7 mouse cellular contexts compared by ENCODE assay signal in genomic region chr11:60539540-60539939, GRCm38 (mm10). TPM values are rescaled to one million over a fixed set of nuclear protein-coding genes. Genes with fewer than 3 reads are reported as not detected.
DNase-seq lines count a peak whose midpoint lies in the region; ATAC-seq and TF ChIP-seq lines count a peak whose summit lies in the region.

No protein-coding gene starts in this region.

- peaks cover 16% of the 10 kb centered on the region for H3K4me1 ChIP-seq in lung, embryonic 14.5 days (ENCODE audit: insufficient read depth)
- H3K4me1 ChIP-seq in embryonic facial prominence, embryonic 14.5 days (ENCODE audit: control insufficient read depth, insufficient read depth, low read length): peaks cover 35% of the 10 kb centered on the region
- peaks cover 28% of the 10 kb centered on the region for H3K4me1 ChIP-seq in limb, embryonic 10.5 days
- peaks cover 7% of the 10 kb centered on the region for H3K4me1 ChIP-seq in olfactory bulb, adult 2 months (ENCODE audit: control insufficient read depth, insufficient read depth, low read length)

- H3K9me3 ChIP-seq in lung, embryonic 14.5 days (ENCODE audit: low read depth, low read length): no peaks in the 10 kb centered on the region
- no peaks in the 10 kb centered on the region for H3K9me3 ChIP-seq in embryonic facial prominence, embryonic 14.5 days (ENCODE audit: control insufficient read depth, low read length)
- H3K9me3 ChIP-seq in limb, embryonic 10.5 days (replicated peaks): no peaks in the 10 kb centered on the region

- DNase-seq in lung, embryonic 14.5 days: no peak
- DNase-seq in lung, postnatal 14 days: no peak
- no peak for DNase-seq in embryonic facial prominence, embryonic 14.5 days (ENCODE audit: low spot score)
- DNase-seq in limb, embryonic 10.5 days (ENCODE audit: low spot score): no peak
- no peak for DNase-seq in right cerebral cortex, adult 2 months (ENCODE audit: low spot score in 2 of 2)

- TF ChIP-seq CTCF in lung, embryonic 14.5 days (IDR thresholded peaks at IDR 0.05; ENCODE audit: low read depth): no peak
- TF ChIP-seq CTCF in olfactory bulb, adult 2 months (IDR thresholded peaks at IDR 0.05; ENCODE audit: insufficient read depth, low read depth, low read length): no peak

- H3K27me3 ChIP-seq in lung, embryonic 14.5 days (ENCODE audit: insufficient read depth, low read length): no peaks in the 10 kb centered on the region
- H3K27me3 ChIP-seq in embryonic facial prominence, embryonic 14.5 days (replicated peaks; ENCODE audit: control insufficient read depth, insufficient read depth, low read length): no peaks in the 10 kb centered on the region
- H3K27me3 ChIP-seq in limb, embryonic 10.5 days (ENCODE audit: low read depth, poor library complexity, severe bottlenecking): no peaks in the 10 kb centered on the region

- 5% methylated on average over 2 of the region's 2 CpGs for WGBS in lung, embryonic 14.5 days
- 8% methylated on average over 2 of the region's 2 CpGs for WGBS in embryonic facial prominence, embryonic 14.5 days
- WGBS in limb, embryonic 10.5 days: 10% methylated on average over 2 of the region's 2 CpGs
- WGBS in olfactory bulb, adult 2 months: 5% methylated on average over 2 of the region's 2 CpGs

- peaks cover 49% of the 10 kb centered on the region for H3K36me3 ChIP-seq in lung, embryonic 14.5 days (ENCODE audit: insufficient read depth)
- H3K36me3 ChIP-seq in embryonic facial prominence, embryonic 14.5 days (ENCODE audit: control insufficient read depth, insufficient read depth, low read length): peaks cover 25% of the 10 kb centered on the region
- H3K36me3 ChIP-seq in limb, embryonic 10.5 days: peaks cover 42% of the 10 kb centered on the region

- H3K9ac ChIP-seq in lung, embryonic 14.5 days: peak overlapping the region; percentile 96
- peak overlapping the region; percentile 95 for H3K9ac ChIP-seq in embryonic facial prominence, embryonic 14.5 days (ENCODE audit: low read depth, low read length)

- peak overlapping the region; percentile 98 for H3K4me3 ChIP-seq in lung, embryonic 14.5 days (ENCODE audit: low read depth, low read length)
- H3K4me3 ChIP-seq in embryonic facial prominence, embryonic 14.5 days (ENCODE audit: low read depth, low read length): peak overlapping the region; percentile 96
- H3K4me3 ChIP-seq in limb, embryonic 10.5 days: peak overlapping the region; percentile 84
- peak overlapping the region; percentile 76 for H3K4me3 ChIP-seq in olfactory bulb, adult 2 months (ENCODE audit: insufficient read depth, low read depth, low read length)

- ATAC-seq in lung, embryonic 14.5 days (ENCODE audit: insufficient read depth): no peak
- no peak for ATAC-seq in embryonic facial prominence, embryonic 14.5 days (ENCODE audit: low read depth)
- no peak for ATAC-seq in activated CD4-positive, CD25-positive, alpha-beta regulatory T cell, adult 4 months

- peak overlapping the region; percentile 99 for H3K4me2 ChIP-seq in lung, embryonic 14.5 days
- H3K4me2 ChIP-seq in embryonic facial prominence, embryonic 14.5 days (ENCODE audit: low read depth, low read length): peak overlapping the region; percentile 98

- H3K27ac ChIP-seq in lung, embryonic 14.5 days (ENCODE audit: low read depth): no peak overlapping the region
- H3K27ac ChIP-seq in embryonic facial prominence, embryonic 14.5 days (replicated peaks; ENCODE audit: low read depth, low read length): no peak overlapping the region
- H3K27ac ChIP-seq in limb, embryonic 10.5 days: peak overlapping the region; percentile 97
- no peak overlapping the region for H3K27ac ChIP-seq in olfactory bulb, adult 2 months (ENCODE audit: insufficient read depth, low read depth, low read length)

- TF ChIP-seq POLR2A in olfactory bulb, adult 2 months (IDR thresholded peaks at IDR 0.05; ENCODE audit: insufficient read depth, low read depth, low read length): no peak

RNA-seq across cellular contexts. Expression of gene Alkbh5, which starts 3.4 kb away (rescaled TPM):
- 32.3 and 33.5 TPM in 2 replicates for polyA plus RNA-seq in lung, embryonic 14.5 days (2014; fragmentation: Nextera tagmentation; extraction: Ambion mirVana)
- 29.3 and 30.1 TPM in 2 replicates for polyA plus RNA-seq in embryonic facial prominence, embryonic 14.5 days (2014; fragmentation: Nextera tagmentation; extraction: Ambion mirVana)
- polyA plus RNA-seq in limb, embryonic 10.5 days (2016; fragmentation: Nextera tagmentation; extraction: Ambion mirVana): 31.8 and 34.7 TPM in 2 replicates
- not detected in 2 replicates for polyA plus RNA-seq in olfactory bulb, adult 2 months (2012; ENCODE audit: insufficient read depth, insufficient read length, low replicate concordance, missing spikeins)
- polyA plus RNA-seq in activated CD4-positive, CD25-positive, alpha-beta regulatory T cell, adult 4 months (2017; shearing (Covaris generic)): 10 to 100 TPM; 31.4 to 40.9 TPM
